Mouse (Mus musculus) midbrain, postnatal 0 days (tissue): ENCODE results near the gene Acr. TPM values are rescaled to one million over a fixed set of nuclear protein-coding genes. Genes with fewer than 3 reads are reported as not detected.

Source experiments
- ATAC-seq: fragments of 200-750 bp; cut with Nextera tagmentation; 2 replicates; pipeline ENCODE4 v1.8.0; 2017; ENCODE audit warnings: moderate number of reproducible peaks, mild to moderate bottlenecking, moderate TSS enrichment, moderate library complexity; ENCODE audit not compliant: low FRiP score
- DNase-seq: peaks from one replicate; pipeline ENCODE4 v3.0.0-alpha.2; 2015; ENCODE audit warnings: low spot score
- H3K27ac ChIP-seq: fragments of 300-500 bp; sonication (generic); 2 replicates; pipeline ENCODE4 v1.5.1; 2014; ENCODE audit warnings: low read depth, mild to moderate bottlenecking, low read length, mixed read lengths
- H3K27me3 ChIP-seq: fragments of 300-500 bp; sonication (generic); 2 replicates; pipeline ENCODE4 v1.6.1; 2014; ENCODE audit warnings: low read length, control low read depth, mixed read lengths; ENCODE audit not compliant: insufficient read depth
- H3K36me3 ChIP-seq: fragments of 300-500 bp; sonication (generic); 2 replicates; pipeline ENCODE4 v1.6.1; 2014; ENCODE audit warnings: low read length, control low read depth, mixed read lengths; ENCODE audit not compliant: insufficient read depth
- H3K4me1 ChIP-seq: fragments of 300-500 bp; sonication (generic); 2 replicates; pipeline ENCODE4 v1.6.1; 2014; ENCODE audit warnings: mild to moderate bottlenecking, control low read depth, antibody characterized with exemption, low read length, mixed read lengths; ENCODE audit not compliant: insufficient read depth
- H3K4me2 ChIP-seq: fragments of 300-500 bp; sonication (generic); 2 replicates; pipeline ENCODE4 v1.6.1; 2014; ENCODE audit warnings: low read depth, mild to moderate bottlenecking, low read length, mixed read lengths; ENCODE audit not compliant: poor library complexity, severe bottlenecking
- H3K4me3 ChIP-seq: fragments of 300-500 bp; sonication (generic); 2 replicates; pipeline ENCODE4 v1.5.1; 2014; ENCODE audit warnings: low read depth, mild to moderate bottlenecking, low read length, moderate library complexity
- H3K9ac ChIP-seq: fragments of 300-500 bp; sonication (generic); replicated peaks from 2 replicates; pipeline ENCODE4 v1.6.1; 2014; ENCODE audit warnings: mild to moderate bottlenecking, low read length, moderate library complexity, mixed read lengths; ENCODE audit not compliant: poor library complexity, severe bottlenecking
- H3K9me3 ChIP-seq: fragments of 300-500 bp; sonication (generic); 2 replicates; pipeline ENCODE4 v1.6.1; 2016; ENCODE audit warnings: low read length, control low read depth
- CTCF ChIP-seq: IDR thresholded peaks from 2 replicates; pipeline ENCODE4 v1.5.1; 2016; ENCODE audit warnings: antibody characterized with exemption, mild to moderate bottlenecking
- WGBS: fragments of 180-500 bp; shearing (Covaris S2); extraction: QIAGEN DNeasy Blood & Tissue Kit; methylation state at CpG from one replicate; pipeline ENCODE4 v1.1.7; 2014; 5-methylcytosine and 5-hydroxymethylcytosine counted together
- polyA plus RNA-seq: library from polyadenylated mRNA; unstranded; fragments of >200 nt; fragmentation: Nextera tagmentation; extraction: Ambion mirVana; gene quantifications from 2 replicates; pipeline ENCODE4 v1.2.1, GENCODE M21; 2015
- total RNA-seq: library from RNA; depleted of rRNA; stranded (reverse); fragments of >200 nt; gene quantifications from 2 replicates; pipeline ENCODE4 v1.2.3, GENCODE M21; 2014; rRNA removed

Acr gene
- total and polyA plus RNA-seq, 2 experiments from 2014 or later = 3.1 to 3.5 TPM

DNA sequence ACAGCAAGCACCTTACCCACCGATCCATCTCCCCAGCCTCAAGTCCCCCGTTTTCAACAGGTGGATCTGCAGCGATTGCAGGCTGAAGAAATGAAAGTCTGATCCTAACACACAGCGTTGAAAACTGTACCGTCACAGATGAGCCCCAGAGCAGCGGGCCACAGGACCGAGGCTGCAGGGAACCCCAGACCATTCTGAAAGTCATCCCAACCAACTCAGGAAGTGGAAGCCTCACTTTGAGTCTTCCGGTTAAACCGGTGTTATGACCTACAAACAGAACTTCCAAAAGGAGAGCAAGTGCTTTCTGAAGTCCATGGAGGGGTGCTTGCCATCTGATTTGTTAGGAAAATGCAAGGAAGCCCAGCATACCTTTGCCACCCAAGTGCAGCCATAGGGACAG lies 39.8 kb downstream of the Acr start:
- DNase-seq (no peak), ATAC-seq (no peak)
- Histone ChIP-seq H3K4me1 (no peaks in the 10 kb centered on the region), H3K27me3 (no peaks in the 10 kb centered on the region), H3K27ac (no peak overlapping the region), H3K4me3 (no peak overlapping the region), H3K4me2 (no peak overlapping the region), H3K36me3 (no peaks in the 10 kb centered on the region), H3K9me3 (no peaks in the 10 kb centered on the region), H3K9ac (no peak overlapping the region)
- 85% methylated on average over 9 of the region's 9 CpGs for WGBS
- no peak for TF ChIP-seq CTCF

DNA sequence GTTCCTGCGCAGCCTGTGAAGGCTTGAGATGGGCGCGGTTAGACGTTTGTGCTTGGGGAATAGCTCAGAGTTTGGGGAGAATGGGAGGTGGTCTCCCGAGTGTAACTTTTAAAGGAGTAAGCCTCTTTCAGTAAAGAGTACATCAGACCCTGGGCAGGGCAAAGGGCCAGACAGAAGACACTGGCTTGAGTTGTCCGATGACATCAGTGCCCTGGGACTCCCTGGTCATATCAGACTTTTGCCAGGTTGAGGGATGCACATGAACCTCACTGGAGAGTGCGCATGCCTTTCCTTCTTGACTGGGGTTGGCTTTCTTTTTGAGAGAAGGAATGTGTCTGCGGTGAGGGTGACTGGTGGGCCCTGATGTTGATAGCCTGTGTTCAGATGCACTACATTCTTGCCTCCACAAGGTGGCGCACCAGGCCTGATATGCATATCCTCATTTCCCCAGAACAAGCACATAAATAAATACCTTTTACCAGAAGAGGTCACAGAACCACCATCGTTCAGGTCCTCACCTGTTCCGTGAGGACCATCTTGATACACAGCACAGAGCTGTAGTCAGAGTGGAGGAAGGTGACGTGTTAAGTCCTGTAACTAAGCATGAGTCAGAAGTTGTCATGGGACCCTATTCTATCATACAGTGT lies 54.3 kb downstream of the Acr start:
- Histone ChIP-seq H3K4me3 (no peak overlapping the region), H3K9ac (no peak overlapping the region), H3K9me3 (no peaks in the 10 kb centered on the region), H3K4me2 (no peak overlapping the region), H3K27me3 (no peaks in the 10 kb centered on the region), H3K4me1 (no peaks in the 10 kb centered on the region), H3K27ac (no peak overlapping the region), H3K36me3 (no peaks in the 10 kb centered on the region)
- 73% methylated on average over 12 of the region's 12 CpGs for WGBS
- peak; percentile 96 for TF ChIP-seq CTCF
- ATAC-seq = no peak
- DNase-seq = peak; percentile 56

DNA sequence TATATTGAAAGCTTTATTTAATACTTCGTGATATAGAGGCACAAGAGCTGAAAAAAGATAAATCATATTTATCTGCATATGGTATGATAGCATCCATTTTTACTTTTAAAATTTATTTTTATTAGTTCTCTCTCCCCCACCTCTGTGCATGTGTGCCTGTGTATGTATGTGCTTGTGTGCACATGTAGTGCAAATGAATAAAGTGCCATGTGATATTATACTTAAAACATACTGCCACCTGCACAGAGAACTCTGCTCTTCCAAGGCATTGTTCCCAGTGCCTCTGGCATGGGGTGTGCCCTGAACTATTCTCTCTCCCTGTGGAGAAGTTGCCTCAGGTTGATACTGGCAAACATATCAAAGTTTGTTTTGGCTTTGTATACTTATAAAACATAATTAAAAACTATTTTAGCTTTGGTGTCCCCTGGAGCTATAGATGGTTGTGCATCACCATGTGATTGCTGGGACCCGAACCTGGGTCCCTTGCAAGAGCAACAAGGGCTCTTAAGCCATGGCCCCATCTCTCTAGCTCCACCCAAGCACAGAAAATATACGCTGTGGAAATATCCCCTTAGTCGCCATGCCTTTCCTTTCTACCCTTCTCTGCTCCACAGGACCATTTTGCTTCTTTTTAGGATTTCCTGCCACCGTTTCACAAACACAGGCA lies 55.0 kb downstream of the Acr start:
- Histone ChIP-seq H3K27ac (no peak overlapping the region), H3K9ac (no peak overlapping the region), H3K36me3 (no peaks in the 10 kb centered on the region), H3K4me1 (no peaks in the 10 kb centered on the region), H3K4me3 (no peak overlapping the region), H3K27me3 (no peaks in the 10 kb centered on the region), H3K9me3 (no peaks in the 10 kb centered on the region), H3K4me2 (no peak overlapping the region)
- ATAC-seq (no peak), DNase-seq (no peak)
- TF ChIP-seq CTCF = no peak
- WGBS = 57% methylated on average over 5 of the region's 5 CpGs

DNA sequence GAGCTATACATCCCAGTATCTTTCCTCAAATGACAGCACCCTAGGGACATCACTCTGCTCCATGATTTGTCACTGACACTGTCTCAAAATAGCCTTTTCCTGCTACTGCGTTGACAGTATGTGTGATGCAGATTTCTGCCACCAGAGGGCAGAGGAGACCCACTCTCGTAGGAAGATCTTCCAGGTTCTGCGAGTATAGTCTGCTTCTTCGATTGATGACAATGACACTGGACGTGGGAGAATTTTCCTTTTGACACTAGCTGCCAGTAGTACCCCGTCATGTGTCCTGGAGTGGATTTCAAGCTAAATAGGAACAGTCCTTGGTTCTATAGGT lies 55.5 kb downstream of the Acr start:
- TF ChIP-seq CTCF = peak; percentile 100
- Histone ChIP-seq H3K9me3 (no peaks in the 10 kb centered on the region), H3K27me3 (no peaks in the 10 kb centered on the region), H3K4me2 (no peak overlapping the region), H3K36me3 (no peaks in the 10 kb centered on the region), H3K4me3 (no peak overlapping the region), H3K27ac (no peak overlapping the region), H3K9ac (no peak overlapping the region), H3K4me1 (no peaks in the 10 kb centered on the region)
- WGBS = 1% methylated on average over 6 of the region's 6 CpGs
- DNase-seq (peak; percentile 88), ATAC-seq (0 out of 2 replicates have a peak, but pooled peaks have one; percentile 56)

Other genes starting within 250 kb of the Acr start
- not detected in 2 replicates for gene Adm2, start 245.6 kb upstream of the Acr start, total RNA-seq
- gene Adm2, start 245.6 kb upstream of the Acr start, polyA plus RNA-seq = not detected in 2 replicates
- gene Miox, start 233.9 kb upstream of the Acr start, total RNA-seq = not detected in 2 replicates
- gene Miox, start 233.9 kb upstream of the Acr start, polyA plus RNA-seq = not detected in 2 replicates
- gene Lmf2, start 212.7 kb upstream of the Acr start, total RNA-seq = 20.2 and 25.6 TPM in 2 replicates
- gene Lmf2, start 212.7 kb upstream of the Acr start, polyA plus RNA-seq = 27.3 and 30.9 TPM in 2 replicates
- gene Ncaph2, start 212.6 kb upstream of the Acr start, total RNA-seq = 87.1 and 88.8 TPM in 2 replicates
- gene Ncaph2, start 212.6 kb upstream of the Acr start, polyA plus RNA-seq = 88.0 and 96.9 TPM in 2 replicates
- gene Sco2, start 194.5 kb upstream of the Acr start, total RNA-seq = 24.9 and 36.1 TPM in 2 replicates
- 23.1 and 26.5 TPM in 2 replicates for gene Sco2, start 194.5 kb upstream of the Acr start, polyA plus RNA-seq
- gene Tymp, start 191.3 kb upstream of the Acr start, total RNA-seq = 4.6 and 7.0 TPM in 2 replicates
- 3.1 and 3.6 TPM in 2 replicates for gene Tymp, start 191.3 kb upstream of the Acr start, polyA plus RNA-seq
- 2.2 and 10.7 TPM in 2 replicates for gene Odf3b, start 189.0 kb upstream of the Acr start, total RNA-seq
- 6.7 and 8.6 TPM in 2 replicates for gene Odf3b, start 189.0 kb upstream of the Acr start, polyA plus RNA-seq
- gene Klhdc7b, start 183.4 kb upstream of the Acr start, total RNA-seq = 0.14 and 0.22 TPM in 2 replicates
- gene Klhdc7b, start 183.4 kb upstream of the Acr start, polyA plus RNA-seq = not detected in 2 replicates
- gene Syce3, start 157.8 kb upstream of the Acr start, total RNA-seq = not detected in 2 replicates
- gene Syce3, start 157.8 kb upstream of the Acr start, polyA plus RNA-seq = not detected in 2 replicates
- gene Cpt1b, start 142.5 kb upstream of the Acr start, total RNA-seq = 2.4 and 4.7 TPM in 2 replicates
- gene Cpt1b, start 142.5 kb upstream of the Acr start, polyA plus RNA-seq = 1.7 and 2.2 TPM in 2 replicates
- 0.66 and 1.2 TPM in 2 replicates for gene C730034F03Rik, start 138.7 kb upstream of the Acr start, total RNA-seq
- gene C730034F03Rik, start 138.7 kb upstream of the Acr start, polyA plus RNA-seq = 2.1 and 3.9 TPM in 2 replicates
- gene Gm44502, start 138.6 kb upstream of the Acr start, total RNA-seq = 0.85 and 0.93 TPM in 2 replicates
- not detected in 2 replicates for gene Gm44502, start 138.6 kb upstream of the Acr start, polyA plus RNA-seq
- 65.3 and 66.2 TPM in 2 replicates for gene Chkb, start 138.4 kb upstream of the Acr start, total RNA-seq
- 101 and 103 TPM in 2 replicates for gene Chkb, start 138.4 kb upstream of the Acr start, polyA plus RNA-seq
- 100 and 110 TPM in 2 replicates for gene Mapk8ip2, start 114.4 kb upstream of the Acr start, total RNA-seq
- 68.0 and 68.8 TPM in 2 replicates for gene Mapk8ip2, start 114.4 kb upstream of the Acr start, polyA plus RNA-seq
- gene Arsa, start 90.9 kb upstream of the Acr start, total RNA-seq = 31.0 and 34.0 TPM in 2 replicates
- gene Arsa, start 90.9 kb upstream of the Acr start, polyA plus RNA-seq = 32.4 and 37.1 TPM in 2 replicates
- 61.5 and 63.2 TPM in 2 replicates for gene Shank3, start 68.7 kb upstream of the Acr start, total RNA-seq
- gene Shank3, start 68.7 kb upstream of the Acr start, polyA plus RNA-seq = 8.1 and 12.6 TPM in 2 replicates
- 48.2 and 49.7 TPM in 2 replicates for gene Rabl2, start 23.6 kb downstream of the Acr start, total RNA-seq
- 68.1 and 70.1 TPM in 2 replicates for gene Rabl2, start 23.6 kb downstream of the Acr start, polyA plus RNA-seq